Mouse (Mus musculus): ENCODE measurements around the gene Olfr376.

DNA sequence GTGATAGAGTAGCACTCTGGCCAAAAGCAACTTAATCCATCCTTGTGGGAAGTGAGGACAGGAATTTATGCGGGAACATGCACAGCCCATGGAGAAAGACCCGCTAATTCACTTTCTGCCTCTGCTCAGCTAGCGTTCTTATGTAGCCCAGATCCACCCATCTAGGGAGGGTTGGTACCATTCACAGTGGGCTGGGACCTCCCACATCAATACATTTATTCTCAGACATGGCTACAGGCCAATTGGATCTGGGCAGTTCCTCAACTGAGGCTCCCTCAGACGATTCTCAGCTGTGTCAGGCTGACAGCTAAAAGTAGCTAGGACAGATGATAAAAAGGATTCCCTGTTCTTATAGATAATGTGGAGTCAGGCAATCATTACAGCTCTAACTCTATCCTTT, 43.7 kb upstream of the Olfr376 start:
- no peak for TF ChIP-seq CTCF (IDR thresholded peaks at IDR 0.05; ENCODE audit: borderline replicate concordance, insufficient read depth, low read length)
- TF ChIP-seq POLR2A (IDR thresholded peaks at IDR 0.05; ENCODE audit: low read depth, low read length) = no peak

Data from embryonic fibroblast, embryonic 13.5 days (primary cell).